Mouse (Mus musculus): ENCODE measurements around the gene Wipi2.

DNA sequence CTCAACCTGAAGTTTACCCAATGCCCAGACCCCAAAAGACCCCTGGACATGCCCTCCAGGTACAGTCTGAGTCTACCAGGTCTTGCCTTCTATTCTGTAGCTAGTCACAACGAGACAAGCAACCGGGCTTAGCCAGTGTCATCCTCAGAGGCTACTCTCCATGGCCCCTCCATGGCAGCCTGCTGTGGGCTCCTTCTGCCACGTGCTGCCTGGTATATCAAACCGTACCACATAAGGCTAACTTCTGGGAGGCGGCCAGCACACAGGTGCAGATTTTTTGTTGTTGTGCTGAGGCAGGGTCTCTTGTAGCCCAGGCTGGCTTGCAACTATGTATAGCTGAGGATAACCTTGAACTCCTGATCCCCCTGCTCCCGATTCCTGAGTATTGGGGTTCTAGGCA, 88.6 kb downstream of the Wipi2 start:
- TF ChIP-seq CTCF (IDR thresholded peaks at IDR 0.05; ENCODE audit: low read depth) (no peak), EP300 (optimal IDR thresholded peaks at IDR 0.05) (no peak)

All from stomach, postnatal 0 days (tissue).